Mouse (Mus musculus): ENCODE data around the gene Diras2. TPM values are rescaled to one million over a fixed set of nuclear protein-coding genes. Genes with fewer than 3 reads are reported as not detected.
A peak's percentile ranks its signal among the peaks of the same experiment; 100 is the strongest.

Diras2 gene
- 0.69 and 0.87 TPM in 2 replicates for polyA plus RNA-seq (2016; fragmentation: Nextera tagmentation; extraction: Ambion mirVana)

GRCm38 (mm10) chr13:52531121-52531520, at the start of gene Diras2:
Diras2 (minus strand) TSS chr13:52531279.
- peak within 1 kb of the TSS; percentile 58 for H3K9ac ChIP-seq
- peaks cover 5% of the 10 kb centered on the region; the same call in 1 of the 2 replicates for H3K4me1 ChIP-seq
- ATAC-seq (ENCODE audit: insufficient number of reproducible peaks, insufficient read depth, low FRiP score, low TSS enrichment): no peak
- H3K9me3 ChIP-seq: peaks cover 5% of the 10 kb centered on the region
- H3K36me3 ChIP-seq: no peaks in the 10 kb centered on the region
- H3K27ac ChIP-seq: no peak within 1 kb of the TSS
- H3K4me2 ChIP-seq (replicated peaks): peak within 1 kb of the TSS; percentile 99
- peaks cover 24% of the 10 kb centered on the region for H3K27me3 ChIP-seq
- peak within 1 kb of the TSS; percentile 47 for H3K4me3 ChIP-seq
- WGBS: 47% methylated on average over 9 of the region's 9 CpGs

- H3K27me3 ChIP-seq: peaks cover 12% of the 10 kb centered on the region
These were observed 47.7 kb upstream of the Diras2 start for GRCm38 (mm10) chr13:52578776-52579175.

GRCm38 (mm10) chr13:52577939-52578338, 46.9 kb upstream of the Diras2 start:
- peaks cover 8% of the 10 kb centered on the region; the same call in 1 of the 2 replicates for H3K4me1 ChIP-seq
- no peaks in the 10 kb centered on the region for H3K9me3 ChIP-seq
- 41% methylated on average over 4 of the region's 4 CpGs for WGBS
- peaks cover 9% of the 10 kb centered on the region for H3K27me3 ChIP-seq
- H3K4me2 ChIP-seq (replicated peaks): no peak overlapping the region
- H3K9ac ChIP-seq: no peak overlapping the region
- H3K4me3 ChIP-seq: no peak overlapping the region
- no peak for ATAC-seq (ENCODE audit: insufficient number of reproducible peaks, insufficient read depth, low FRiP score, low TSS enrichment)
- no peak overlapping the region for H3K27ac ChIP-seq
- H3K36me3 ChIP-seq: no peaks in the 10 kb centered on the region

More at GRCm38 (mm10) chr13:52578776-52579175, 47.7 kb upstream of the Diras2 start:
- H3K36me3 ChIP-seq: no peaks in the 10 kb centered on the region
- WGBS: 71% methylated on average over 2 of the region's 2 CpGs
- H3K27ac ChIP-seq: no peak overlapping the region
- H3K4me3 ChIP-seq: no peak overlapping the region
- no peak for ATAC-seq (ENCODE audit: insufficient number of reproducible peaks, insufficient read depth, low FRiP score, low TSS enrichment)
- H3K9ac ChIP-seq: no peak overlapping the region
- H3K9me3 ChIP-seq: no peaks in the 10 kb centered on the region
- H3K4me2 ChIP-seq (replicated peaks): no peak overlapping the region
- peaks cover 8% of the 10 kb centered on the region; the same call in 1 of the 2 replicates for H3K4me1 ChIP-seq

GRCm38 (mm10) chr13:52577326-52577920, 46.3 kb upstream of the Diras2 start:
- Histone ChIP-seq H3K27ac (no peak overlapping the region), H3K36me3 (no peaks in the 10 kb centered on the region), H3K4me1 (peaks cover 8% of the 10 kb centered on the region; the same call in 1 of the 2 replicates), H3K4me3 (no peak overlapping the region), H3K9me3 (no peaks in the 10 kb centered on the region), H3K9ac (no peak overlapping the region), H3K4me2 (replicated peaks) (no peak overlapping the region), H3K27me3 (peaks cover 4% of the 10 kb centered on the region)
- ATAC-seq (ENCODE audit: insufficient number of reproducible peaks, insufficient read depth, low FRiP score, low TSS enrichment): no peak
- 66% methylated on average over 3 of the region's 3 CpGs for WGBS

- Histone ChIP-seq H3K27me3 (0 out of 2 replicates have a peak, but pooled peaks cover 3% of the 10 kb centered on the region), H3K9me3 (no peaks in the 10 kb centered on the region), H3K4me2 (replicated peaks) (no peak overlapping the region), H3K9ac (no peak overlapping the region), H3K36me3 (no peaks in the 10 kb centered on the region), H3K4me1 (peaks cover 8% of the 10 kb centered on the region; the same call in 1 of the 2 replicates), H3K27ac (no peak overlapping the region), H3K4me3 (no peak overlapping the region)
- WGBS: 26% methylated on average over 10 of the region's 10 CpGs
- ATAC-seq (ENCODE audit: insufficient number of reproducible peaks, insufficient read depth, low FRiP score, low TSS enrichment): no peak
These were observed 45.8 kb upstream of the Diras2 start for GRCm38 (mm10) chr13:52576841-52577240.

GRCm38 (mm10) chr13:52576021-52576614, 45.0 kb upstream of the Diras2 start:
- no peak overlapping the region for H3K4me3 ChIP-seq
- H3K4me1 ChIP-seq: peaks cover 8% of the 10 kb centered on the region; the same call in 1 of the 2 replicates
- no peak overlapping the region for H3K27ac ChIP-seq
- no peaks in the 10 kb centered on the region for H3K27me3 ChIP-seq
- ATAC-seq (ENCODE audit: insufficient number of reproducible peaks, insufficient read depth, low FRiP score, low TSS enrichment): no peak
- no peak overlapping the region for H3K4me2 ChIP-seq (replicated peaks)
- no peaks in the 10 kb centered on the region for H3K9me3 ChIP-seq
- 52% methylated on average over 7 of the region's 7 CpGs for WGBS
- H3K36me3 ChIP-seq: no peaks in the 10 kb centered on the region
- H3K9ac ChIP-seq: no peak overlapping the region

GRCm38 (mm10) chr13:52575483-52575882, 44.4 kb upstream of the Diras2 start:
- H3K9ac ChIP-seq: no peak overlapping the region
- no peaks in the 10 kb centered on the region for H3K27me3 ChIP-seq
- no peak for ATAC-seq (ENCODE audit: insufficient number of reproducible peaks, insufficient read depth, low FRiP score, low TSS enrichment)
- H3K27ac ChIP-seq: no peak overlapping the region
- H3K9me3 ChIP-seq: no peaks in the 10 kb centered on the region
- H3K36me3 ChIP-seq: no peaks in the 10 kb centered on the region
- no peak overlapping the region for H3K4me3 ChIP-seq
- peaks cover 8% of the 10 kb centered on the region; the same call in 1 of the 2 replicates for H3K4me1 ChIP-seq
- H3K4me2 ChIP-seq (replicated peaks): no peak overlapping the region
- 76% methylated on average over 6 of the region's 6 CpGs for WGBS

GRCm38 (mm10) chr13:52574311-52574710, 43.2 kb upstream of the Diras2 start:
- Histone ChIP-seq H3K9ac (no peak overlapping the region), H3K9me3 (no peaks in the 10 kb centered on the region), H3K4me3 (no peak overlapping the region), H3K36me3 (no peaks in the 10 kb centered on the region), H3K27me3 (no peaks in the 10 kb centered on the region), H3K4me2 (replicated peaks) (no peak overlapping the region), H3K4me1 (peaks cover 8% of the 10 kb centered on the region; the same call in 1 of the 2 replicates), H3K27ac (no peak overlapping the region)
- WGBS: 86% methylated on average over 2 of the region's 2 CpGs
- ATAC-seq (ENCODE audit: insufficient number of reproducible peaks, insufficient read depth, low FRiP score, low TSS enrichment): no peak

GRCm38 (mm10) chr13:52572451-52573446, 41.7 kb upstream of the Diras2 start:
- no peak overlapping the region for H3K9ac ChIP-seq
- no peak for ATAC-seq (ENCODE audit: insufficient number of reproducible peaks, insufficient read depth, low FRiP score, low TSS enrichment)
- H3K4me1 ChIP-seq: peaks cover 8% of the 10 kb centered on the region; the same call in 1 of the 2 replicates
- no peaks in the 10 kb centered on the region for H3K27me3 ChIP-seq
- H3K4me3 ChIP-seq: no peak overlapping the region
- H3K27ac ChIP-seq: no peak overlapping the region
- H3K4me2 ChIP-seq (replicated peaks): no peak overlapping the region
- whole genome bisulfite sequencing: 67% methylated on average over 9 of the region's 9 CpGs
- no peaks in the 10 kb centered on the region for H3K9me3 ChIP-seq
- no peaks in the 10 kb centered on the region for H3K36me3 ChIP-seq

GRCm38 (mm10) chr13:52571591-52572384, 40.7 kb upstream of the Diras2 start:
- Histone ChIP-seq H3K9ac (no peak overlapping the region), H3K4me1 (peaks cover 4% of the 10 kb centered on the region; the same call in 1 of the 2 replicates), H3K36me3 (no peaks in the 10 kb centered on the region), H3K9me3 (no peaks in the 10 kb centered on the region), H3K27me3 (no peaks in the 10 kb centered on the region), H3K4me2 (replicated peaks) (no peak overlapping the region), H3K27ac (no peak overlapping the region), H3K4me3 (no peak overlapping the region)
- ATAC-seq (ENCODE audit: insufficient number of reproducible peaks, insufficient read depth, low FRiP score, low TSS enrichment): no peak
- WGBS: 82% methylated on average over 11 of the region's 11 CpGs

GRCm38 (mm10) chr13:52570276-52570675, 39.2 kb upstream of the Diras2 start:
- Histone ChIP-seq H3K9ac (no peak overlapping the region), H3K36me3 (no peaks in the 10 kb centered on the region), H3K4me1 (no peaks in the 10 kb centered on the region), H3K4me2 (replicated peaks) (no peak overlapping the region), H3K27ac (no peak overlapping the region), H3K4me3 (no peak overlapping the region), H3K9me3 (no peaks in the 10 kb centered on the region), H3K27me3 (no peaks in the 10 kb centered on the region)
- 89% methylated on average over 9 of the region's 9 CpGs for WGBS
- ATAC-seq (ENCODE audit: insufficient number of reproducible peaks, insufficient read depth, low FRiP score, low TSS enrichment): no peak

All from embryonic facial prominence, embryonic 12.5 days (tissue).